Mouse (Mus musculus) layer of hippocampus, adult 8-10 months (tissue): ENCODE results near the gene Srd5a2. TPM values are rescaled to one million over a fixed set of nuclear protein-coding genes. Genes with fewer than 3 reads are reported as not detected.

ENCODE experiments used
- DNase-seq, 2 experiments: peaks; one replicate each; pipeline ENCODE4 v3.0.0; 2022; ENCODE audit warnings: low spot score in 2 of 2
- total RNA-seq, 4 experiments: library from RNA; stranded (reverse); gene quantifications; 2 replicates each; pipeline ENCODE4 v1.2.4; 2022

Srd5a2 gene
- total RNA-seq, 4 experiments from 2014 or later, result 0.33 to 0.68 (median 0.54) TPM; not detected in 1

GRCm38 (mm10) chr17:73985936-73986335 lies 61.8 kb downstream of the Srd5a2 start:
- no peak for DNase-seq

- DNase-seq, result no peak
Measured at GRCm38 (mm10) chr17:73984508-73984907, 63.2 kb downstream of the Srd5a2 start.

- no peak for DNase-seq
Measured at GRCm38 (mm10) chr17:73982871-73983270, 64.8 kb downstream of the Srd5a2 start.

GRCm38 (mm10) chr17:73976066-73976465 lies 71.7 kb downstream of the Srd5a2 start:
- no peak for DNase-seq

- no peak for DNase-seq
Measured at GRCm38 (mm10) chr17:73972648-73973047, 75.1 kb downstream of the Srd5a2 start.

GRCm38 (mm10) chr17:73971291-73971690 lies 76.4 kb downstream of the Srd5a2 start:
- DNase-seq, result no peak

GRCm38 (mm10) chr17:73970361-73971027 lies 77.2 kb downstream of the Srd5a2 start:
- peak in 1 of 2 experiments; percentile 24 for DNase-seq

Other genes starting within 250 kb of the Srd5a2 start
- 100 to 1,000 TPM; 120 to 137 (median 129) TPM for gene Ehd3, start 243.8 kb downstream of the Srd5a2 start, total RNA-seq
- gene Xdh, start 97.7 kb downstream of the Srd5a2 start, total RNA-seq, result 10 to 100 TPM; 15.7 to 23.8 (median 18.1) TPM
- gene Memo1, start 247.6 kb upstream of the Srd5a2 start, total RNA-seq, result 10 to 100 TPM; 45.7 to 51.9 (median 48.2) TPM